Mouse (Mus musculus) brain, embryonic 14.5 days (tissue): ENCODE results near the gene Rnf39.

Source experiments
- CTCF ChIP-seq: fragments of 200-500 bp; IDR thresholded peaks from 2 replicates; pipeline ENCODE4 v1.5.1; 2012; ENCODE audit warnings: inconsistent platforms, mild to moderate bottlenecking, moderate library complexity, borderline replicate concordance; ENCODE audit not compliant: insufficient read depth, insufficient read length; ENCODE audit errors: extremely low read depth
- POLR2A ChIP-seq: fragments of 200-500 bp; IDR thresholded peaks from 2 replicates; pipeline ENCODE4 v1.6.1; 2012; ENCODE audit warnings: mild to moderate bottlenecking, inconsistent platforms, borderline replicate concordance; ENCODE audit not compliant: poor library complexity, insufficient read depth, insufficient read length, severe bottlenecking; ENCODE audit errors: extremely low read depth

DNA sequence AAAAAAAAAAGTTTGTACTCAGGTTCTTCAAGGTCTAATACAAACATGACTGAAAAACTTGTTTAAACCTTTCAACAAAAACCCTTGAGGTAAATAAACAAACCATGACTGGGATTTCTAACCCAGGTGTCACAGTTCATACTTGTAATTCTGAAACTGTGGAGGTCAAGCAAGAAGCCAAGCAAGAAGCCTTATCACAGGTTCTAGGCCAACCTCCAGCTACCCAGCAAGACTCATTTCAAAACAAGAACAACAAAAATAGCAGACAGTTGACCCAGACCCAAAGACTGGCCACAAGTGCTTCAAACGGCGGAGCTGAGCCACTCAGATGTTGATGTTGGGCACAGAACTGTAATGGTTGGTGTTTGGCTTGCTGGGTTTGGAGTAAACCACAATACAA lies 51.8 kb downstream of the Rnf39 start:
- TF ChIP-seq POLR2A (no peak), CTCF (no peak)
